Mouse (Mus musculus): ENCODE measurements around the gene BC025446.
"Not testable (repeated sequence)": the region's sequence is repeated elsewhere in the genome, so short reads cannot be mapped to it uniquely, and the experiment has no call there.

The BC025446 gene
- long read RNA-seq, experiment 1: 0 reads
- long read RNA-seq, experiment 2: 0 reads

GRCm38 (mm10) chr15:75215778-75216691 is at the start of gene BC025446:
TSS of gene BC025446 (plus strand) at chr15:75216376.
- intact Hi-C loops (cut with DNase I): no loop called here

GRCm38 (mm10) chr15:75175506-75175905 is 40.7 kb upstream of the BC025446 start:
- intact Hi-C loops (cut with DNase I): loop anchor here (5.0 kb wide), 1 partner anchor 232 kb away; no protein-coding TSS in a partner anchor

- intact Hi-C loops (cut with DNase I): no loop called here
These were observed 29.9 kb upstream of the BC025446 start for GRCm38 (mm10) chr15:75186291-75186690.

GRCm38 (mm10) chr15:75189116-75189515 is 27.1 kb upstream of the BC025446 start:
- intact Hi-C loops (cut with DNase I): no loop called here

- intact Hi-C loops (cut with DNase I): not testable (repeated sequence)
These were observed 25.6 kb upstream of the BC025446 start for GRCm38 (mm10) chr15:75190560-75190959.

- intact Hi-C loops (cut with DNase I): no loop called here
These were observed 655 bp downstream of the BC025446 start for GRCm38 (mm10) chr15:75216831-75217230.

GRCm38 (mm10) chr15:75221942-75222341 is 5.8 kb downstream of the BC025446 start:
- intact Hi-C loops (cut with DNase I): no loop called here

- intact Hi-C loops (cut with DNase I): no loop called here
These were observed 21.6 kb downstream of the BC025446 start for GRCm38 (mm10) chr15:75237736-75238288.

GRCm38 (mm10) chr15:75240558-75240957 is 24.4 kb downstream of the BC025446 start:
- intact Hi-C loops (cut with DNase I): no loop called here

- intact Hi-C loops (cut with DNase I): no loop called here
These were observed 26.8 kb downstream of the BC025446 start for GRCm38 (mm10) chr15:75242756-75243640.

- intact Hi-C loops (cut with DNase I): no loop called here
These were observed 38.5 kb downstream of the BC025446 start for GRCm38 (mm10) chr15:75254671-75255070.

GRCm38 (mm10) chr15:75265863-75266262 is 49.7 kb downstream of the BC025446 start:
- intact Hi-C loops (cut with DNase I): no loop called here

GRCm38 (mm10) chr15:75266626-75267025 is 50.5 kb downstream of the BC025446 start:
- intact Hi-C loops (cut with DNase I): no loop called here

GRCm38 (mm10) chr15:75268121-75268520 is 51.9 kb downstream of the BC025446 start, which contains the start of gene Ly6f:
TSS of gene Ly6f (plus strand) at chr15:75268421.
- intact Hi-C loops (cut with DNase I): no loop called here

- intact Hi-C loops (cut with DNase I): no loop called here
These were observed 53.0 kb downstream of the BC025446 start for GRCm38 (mm10) chr15:75268916-75269829.

GRCm38 (mm10) chr15:75270169-75270568 is 54.0 kb downstream of the BC025446 start:
- intact Hi-C loops (cut with DNase I): no loop called here

- intact Hi-C loops (cut with DNase I): no loop called here
These were observed 54.7 kb downstream of the BC025446 start for GRCm38 (mm10) chr15:75270691-75271362.

GRCm38 (mm10) chr15:75271426-75271825 is 55.2 kb downstream of the BC025446 start:
- intact Hi-C loops (cut with DNase I): no loop called here

GRCm38 (mm10) chr15:75271891-75272290 is 55.7 kb downstream of the BC025446 start:
- intact Hi-C loops (cut with DNase I): no loop called here
